Mouse (Mus musculus) megakaryocyte, embryonic 14.5 days (primary cell): Measurements from ENCODE around the gene A030014E15Rik.

ENCODE experiments used
- FLI1 ChIP-seq: IDR thresholded peaks from 2 replicates; pipeline ENCODE4 v1.6.1; 2012; ENCODE audit warnings: low read length, inconsistent platforms, mixed read lengths
- GATA1 ChIP-seq: IDR thresholded peaks from 3 replicates; pipeline ENCODE4 v1.6.1; 2012; ENCODE audit warnings: mixed read lengths, low read length, inconsistent platforms, borderline replicate concordance

GRCm38 (mm10) chr1:82901201-82901600, 23.5 kb upstream of the A030014E15Rik start:
- no peak for TF ChIP-seq GATA1
- no peak for TF ChIP-seq FLI1
